Mouse (Mus musculus) limb, embryonic 11.5 days (tissue): ENCODE measurements around the gene Zfp3. TPM values are rescaled to one million over a fixed set of nuclear protein-coding genes. Genes with fewer than 3 reads are reported as not detected.
A peak's percentile ranks its signal among the peaks of the same experiment; 100 is the strongest.
"Not testable (repeated sequence)": the region's sequence is repeated elsewhere in the genome, so short reads cannot be mapped to it uniquely, and the experiment has no call there.

Experiments
- ATAC-seq: fragments of 200-750 bp; cut with Nextera tagmentation; 2 replicates; pipeline ENCODE4 v1.8.0; 2017; ENCODE audit warnings: low read depth; ENCODE audit not compliant: insufficient number of reproducible peaks, low FRiP score, low TSS enrichment
- DNase-seq: peaks from one replicate; pipeline ENCODE4 v3.0.0-alpha.2; 2015; ENCODE audit warnings: low spot score
- H3K27ac ChIP-seq: fragments of 300-500 bp; sonication (generic); replicated peaks from 2 replicates; pipeline ENCODE4 v1.5.1; 2014; ENCODE audit warnings: low read depth, mild to moderate bottlenecking, low read length
- H3K27me3 ChIP-seq: fragments of 300-500 bp; sonication (generic); 2 replicates; pipeline ENCODE4 v1.6.1; 2014; ENCODE audit warnings: mild to moderate bottlenecking, low read length, mixed read lengths; ENCODE audit not compliant: control insufficient read depth, insufficient read depth
- H3K36me3 ChIP-seq: fragments of 300-500 bp; sonication (generic); 2 replicates; pipeline ENCODE4 v1.6.1; 2014; ENCODE audit warnings: mild to moderate bottlenecking, low read length, moderate library complexity, mixed read lengths; ENCODE audit not compliant: control insufficient read depth, insufficient read depth
- H3K4me1 ChIP-seq: fragments of 300-500 bp; sonication (generic); 2 replicates; pipeline ENCODE4 v1.6.1; 2014; ENCODE audit warnings: low read length, mixed read lengths; ENCODE audit not compliant: control insufficient read depth, insufficient read depth
- H3K4me2 ChIP-seq: fragments of 300-500 bp; sonication (generic); 2 replicates; pipeline ENCODE4 v1.6.1; 2014; ENCODE audit warnings: low read depth, mild to moderate bottlenecking, moderate library complexity; ENCODE audit not compliant: severe bottlenecking
- H3K4me3 ChIP-seq: fragments of 300-500 bp; sonication (generic); 2 replicates; pipeline ENCODE4 v1.5.1; 2014; ENCODE audit warnings: low read depth, low read length
- H3K9ac ChIP-seq: fragments of 300-500 bp; sonication (generic); 2 replicates; pipeline ENCODE4 v1.6.1; 2014; ENCODE audit warnings: mild to moderate bottlenecking, low read length
- H3K9me3 ChIP-seq: fragments of 300-500 bp; sonication (generic); 2 replicates; pipeline ENCODE4 v1.6.1; 2016; ENCODE audit warnings: low read length; ENCODE audit not compliant: control insufficient read depth
- WGBS: fragments of 180-500 bp; shearing (Covaris S2); extraction: QIAGEN DNeasy Blood & Tissue Kit; methylation state at CpG from one replicate; pipeline ENCODE4 v1.1.7; 2014; 5-methylcytosine and 5-hydroxymethylcytosine counted together
- polyA plus RNA-seq: library from polyadenylated mRNA; unstranded; fragments of >200 nt; fragmentation: Nextera tagmentation; extraction: Ambion mirVana; gene quantifications from 2 replicates; pipeline ENCODE4 v1.2.1, GENCODE M21; 2014

The Zfp3 gene
- polyA plus RNA-seq, 1 experiment from 2014 or later, result 5.8 TPM

GRCm38 (mm10) chr11:70747876-70748545 lies 16.0 kb upstream of the Zfp3 start:
- no peak overlapping the region for H3K27ac ChIP-seq
- DNase-seq (no peak), ATAC-seq (no peak)
- H3K9me3 ChIP-seq, result no peaks in the 10 kb centered on the region
- WGBS, result 84% methylated on average over 4 of the region's 4 CpGs
- no peaks in the 10 kb centered on the region for H3K27me3 ChIP-seq
- no peaks in the 10 kb centered on the region for H3K36me3 ChIP-seq
- H3K4me2 ChIP-seq, result no peak overlapping the region
- H3K4me1 ChIP-seq, result no peaks in the 10 kb centered on the region
- H3K4me3 ChIP-seq, result no peak overlapping the region
- no peak overlapping the region for H3K9ac ChIP-seq

- no peak overlapping the region for H3K9ac ChIP-seq
- 86% methylated on average over 4 of the region's 4 CpGs for WGBS
Measured at GRCm38 (mm10) chr11:70752337-70753017, 11.5 kb upstream of the Zfp3 start.

GRCm38 (mm10) chr11:70753146-70753545 lies 10.9 kb upstream of the Zfp3 start:
- Histone ChIP-seq H3K4me3 (no peak overlapping the region), H3K9ac (no peak overlapping the region), H3K27me3 (no peaks in the 10 kb centered on the region), H3K4me2 (no peak overlapping the region), H3K9me3 (no peaks in the 10 kb centered on the region), H3K27ac (no peak overlapping the region), H3K36me3 (no peaks in the 10 kb centered on the region), H3K4me1 (no peaks in the 10 kb centered on the region)
- ATAC-seq (no peak), DNase-seq (no peak)
- 91% methylated on average over 10 of the region's 10 CpGs for WGBS

More at GRCm38 (mm10) chr11:70752337-70753017, 11.5 kb upstream of the Zfp3 start:
- no peaks in the 10 kb centered on the region for H3K36me3 ChIP-seq
- no peak for ATAC-seq
- no peaks in the 10 kb centered on the region for H3K9me3 ChIP-seq
- no peaks in the 10 kb centered on the region for H3K4me1 ChIP-seq
- H3K27me3 ChIP-seq, result no peaks in the 10 kb centered on the region
- H3K4me3 ChIP-seq, result no peak overlapping the region
- H3K27ac ChIP-seq, result no peak overlapping the region
- no peak overlapping the region for H3K4me2 ChIP-seq
- DNase-seq, result no peak

GRCm38 (mm10) chr11:70754476-70754875 lies 9.5 kb upstream of the Zfp3 start:
- ATAC-seq, result no peak
- Histone ChIP-seq H3K4me1 (no peaks in the 10 kb centered on the region), H3K4me2 (no peak overlapping the region), H3K27ac (no peak overlapping the region), H3K4me3 (no peak overlapping the region), H3K9me3 (no peaks in the 10 kb centered on the region), H3K9ac (no peak overlapping the region), H3K27me3 (no peaks in the 10 kb centered on the region), H3K36me3 (no peaks in the 10 kb centered on the region)
- no peak for DNase-seq
- 77% methylated on average over 4 of the region's 4 CpGs for WGBS

- WGBS, result 64% methylated on average over 7 of the region's 7 CpGs
- no peaks in the 10 kb centered on the region for H3K27me3 ChIP-seq
- no peak overlapping the region for H3K4me3 ChIP-seq
- no peak overlapping the region for H3K9ac ChIP-seq
- H3K27ac ChIP-seq, result no peak overlapping the region
- no peak for DNase-seq
- no peak for ATAC-seq
- no peaks in the 10 kb centered on the region for H3K9me3 ChIP-seq
- no peaks in the 10 kb centered on the region for H3K4me1 ChIP-seq
- H3K36me3 ChIP-seq, result no peaks in the 10 kb centered on the region
- H3K4me2 ChIP-seq, result no peak overlapping the region
Measured at GRCm38 (mm10) chr11:70754958-70755357, 9.1 kb upstream of the Zfp3 start.

GRCm38 (mm10) chr11:70755645-70756044 lies 8.4 kb upstream of the Zfp3 start:
- no peak for ATAC-seq
- WGBS, result 11% methylated on average over 7 of the region's 7 CpGs
- peak; percentile 89 for DNase-seq
- no peaks in the 10 kb centered on the region for H3K9me3 ChIP-seq
- H3K4me3 ChIP-seq, result no peak overlapping the region
- no peak overlapping the region for H3K4me2 ChIP-seq
- H3K27me3 ChIP-seq, result no peaks in the 10 kb centered on the region
- no peaks in the 10 kb centered on the region for H3K36me3 ChIP-seq
- H3K27ac ChIP-seq, result no peak overlapping the region
- H3K9ac ChIP-seq, result no peak overlapping the region
- no peaks in the 10 kb centered on the region for H3K4me1 ChIP-seq

- WGBS, result 80% methylated on average over 3 of the region's 3 CpGs
- H3K27me3 ChIP-seq, H3K27ac ChIP-seq, H3K4me2 ChIP-seq, ATAC-seq, H3K9ac ChIP-seq, H3K4me1 ChIP-seq, DNase-seq, H3K4me3 ChIP-seq, H3K36me3 ChIP-seq, H3K9me3 ChIP-seq: not testable (repeated sequence)
Measured at GRCm38 (mm10) chr11:70760446-70760845, 3.6 kb upstream of the Zfp3 start.

- DNase-seq, result no peak
- Histone ChIP-seq H3K27me3 (no peaks in the 10 kb centered on the region), H3K36me3 (no peaks in the 10 kb centered on the region), H3K4me3 (no peak overlapping the region), H3K4me2 (no peak overlapping the region), H3K27ac (no peak overlapping the region), H3K9me3 (0 out of 2 replicates have a peak, but pooled peaks cover 2% of the 10 kb centered on the region), H3K9ac (no peak overlapping the region), H3K4me1 (peaks cover 3% of the 10 kb centered on the region; the same call in 1 of the 2 replicates)
- no peak for ATAC-seq
- 86% methylated on average over 9 of the region's 9 CpGs for WGBS
Measured at GRCm38 (mm10) chr11:70762641-70763040, 1.4 kb upstream of the Zfp3 start.
